Mouse (Mus musculus): ENCODE results near the gene Zfp454. TPM values are rescaled to one million over a fixed set of nuclear protein-coding genes. Genes with fewer than 3 reads are reported as not detected.

The Zfp454 gene
- total RNA-seq (2014; rRNA removed), result 7.2 and 8.0 TPM in 2 replicates
- polyA plus RNA-seq (2015; fragmentation: Nextera tagmentation; extraction: Ambion mirVana), result 7.5 and 8.0 TPM in 2 replicates

GRCm38 (mm10) chr11:50887390-50888128 lies at the start of gene Zfp454:
Zfp454 (minus strand) TSS chr11:50887651.
- no peak for TF ChIP-seq CTCF (IDR thresholded peaks at IDR 0.05)
- peak within 1 kb of the TSS; percentile 33 for H3K4me3 ChIP-seq (ENCODE audit: low read depth, low read length)
- H3K9ac ChIP-seq (replicated peaks; ENCODE audit: low read length, poor library complexity, severe bottlenecking), result peak within 1 kb of the TSS; percentile 55
- no peaks in the 10 kb centered on the region for H3K9me3 ChIP-seq (ENCODE audit: low read length)
- DNase-seq (ENCODE audit: low spot score), result peak; percentile 99
- peaks cover 10% of the 10 kb centered on the region for H3K36me3 ChIP-seq (ENCODE audit: insufficient read depth, low read length)
- H3K4me1 ChIP-seq (ENCODE audit: insufficient read depth, low read length), result peaks cover 7% of the 10 kb centered on the region; the same call in 1 of the 2 replicates
- 6% methylated on average over 26 of the region's 26 CpGs for whole genome bisulfite sequencing
- H3K4me2 ChIP-seq (ENCODE audit: low read depth, low read length, poor library complexity, severe bottlenecking), result peak within 1 kb of the TSS; percentile 49
- peak; percentile 96 for ATAC-seq (ENCODE audit: low FRiP score)
- H3K27ac ChIP-seq (ENCODE audit: low read depth, low read length), result peak within 1 kb of the TSS; percentile 75
- no peaks in the 10 kb centered on the region for H3K27me3 ChIP-seq (ENCODE audit: insufficient read depth, low read length)

DNA sequence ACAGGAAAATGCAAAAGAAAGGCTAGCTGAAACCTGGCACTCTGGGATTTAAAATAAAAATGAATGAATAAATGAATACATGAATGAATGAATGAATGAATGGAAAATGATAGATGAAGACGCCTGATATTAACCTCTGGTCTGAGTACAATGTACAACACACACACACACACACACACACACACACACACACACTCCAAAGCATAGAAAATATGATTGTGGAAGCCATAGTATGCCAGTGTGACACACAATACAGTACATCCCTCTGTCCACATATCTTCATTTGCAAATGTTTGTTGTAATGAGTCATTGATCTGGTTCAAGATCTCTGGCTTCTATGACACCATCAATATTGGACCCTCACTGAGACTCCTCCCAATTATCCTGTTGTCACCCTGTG lies 44.6 kb upstream of the Zfp454 start:
- ATAC-seq (ENCODE audit: low FRiP score) (peak; percentile 57), DNase-seq (ENCODE audit: low spot score) (no peak)
- Histone ChIP-seq H3K36me3 (ENCODE audit: insufficient read depth, low read length) (no peaks in the 10 kb centered on the region; the same call in 1 of the 2 replicates), H3K4me1 (ENCODE audit: insufficient read depth, low read length) (peaks cover 3% of the 10 kb centered on the region; the same call in 1 of the 2 replicates), H3K27ac (ENCODE audit: low read depth, low read length) (peak overlapping the region; percentile 57), H3K9ac (replicated peaks; ENCODE audit: low read length, poor library complexity, severe bottlenecking) (no peak overlapping the region), H3K27me3 (ENCODE audit: insufficient read depth, low read length) (no peaks in the 10 kb centered on the region), H3K4me3 (ENCODE audit: low read depth, low read length) (peak overlapping the region; percentile 53; the same call in 1 of the 2 replicates), H3K4me2 (ENCODE audit: low read depth, low read length, poor library complexity, severe bottlenecking) (peak overlapping the region; percentile 78), H3K9me3 (ENCODE audit: low read length) (no peaks in the 10 kb centered on the region)
- TF ChIP-seq CTCF (IDR thresholded peaks at IDR 0.05), result no peak
- 58% methylated on average over 1 of the region's 1 CpGs for WGBS

GRCm38 (mm10) chr11:50931451-50931866 lies 44.0 kb upstream of the Zfp454 start, which contains the start of gene Zfp354b:
Zfp354b (minus strand) TSS chr11:50931633.
- H3K27me3 ChIP-seq (ENCODE audit: insufficient read depth, low read length), result no peaks in the 10 kb centered on the region
- WGBS, result 1% methylated on average over 18 of the region's 18 CpGs
- H3K9ac ChIP-seq (replicated peaks; ENCODE audit: low read length, poor library complexity, severe bottlenecking), result peak within 1 kb of the TSS; percentile 66
- H3K9me3 ChIP-seq (ENCODE audit: low read length), result no peaks in the 10 kb centered on the region
- ATAC-seq (ENCODE audit: low FRiP score), result peak; percentile 95
- no peaks in the 10 kb centered on the region; the same call in 1 of the 2 replicates for H3K36me3 ChIP-seq (ENCODE audit: insufficient read depth, low read length)
- peak within 1 kb of the TSS; percentile 84 for H3K27ac ChIP-seq (ENCODE audit: low read depth, low read length)
- peak within 1 kb of the TSS; percentile 53 for H3K4me3 ChIP-seq (ENCODE audit: low read depth, low read length)
- peaks cover 3% of the 10 kb centered on the region; the same call in 1 of the 2 replicates for H3K4me1 ChIP-seq (ENCODE audit: insufficient read depth, low read length)
- peak within 1 kb of the TSS; percentile 78 for H3K4me2 ChIP-seq (ENCODE audit: low read depth, low read length, poor library complexity, severe bottlenecking)
- DNase-seq (ENCODE audit: low spot score), result peak; percentile 97
- TF ChIP-seq CTCF (IDR thresholded peaks at IDR 0.05), result no peak

- peak overlapping the region; percentile 66 for H3K9ac ChIP-seq (replicated peaks; ENCODE audit: low read length, poor library complexity, severe bottlenecking)
- TF ChIP-seq CTCF (IDR thresholded peaks at IDR 0.05), result no peak
- peak overlapping the region; percentile 53 for H3K4me3 ChIP-seq (ENCODE audit: low read depth, low read length)
- H3K4me1 ChIP-seq (ENCODE audit: insufficient read depth, low read length), result peaks cover 3% of the 10 kb centered on the region; the same call in 1 of the 2 replicates
- ATAC-seq (ENCODE audit: low FRiP score), result peak; percentile 68
- peak overlapping the region; percentile 78 for H3K4me2 ChIP-seq (ENCODE audit: low read depth, low read length, poor library complexity, severe bottlenecking)
- DNase-seq (ENCODE audit: low spot score), result peak; percentile 27
- H3K9me3 ChIP-seq (ENCODE audit: low read length), result no peaks in the 10 kb centered on the region
- no peaks in the 10 kb centered on the region for H3K27me3 ChIP-seq (ENCODE audit: insufficient read depth, low read length)
- peak overlapping the region; percentile 84 for H3K27ac ChIP-seq (ENCODE audit: low read depth, low read length)
- WGBS, result under 1% methylated on average over 16 of the region's 16 CpGs
- no peaks in the 10 kb centered on the region; the same call in none of the 2 replicates for H3K36me3 ChIP-seq (ENCODE audit: insufficient read depth, low read length)
Measured at GRCm38 (mm10) chr11:50931021-50931420, 43.6 kb upstream of the Zfp454 start.

DNA sequence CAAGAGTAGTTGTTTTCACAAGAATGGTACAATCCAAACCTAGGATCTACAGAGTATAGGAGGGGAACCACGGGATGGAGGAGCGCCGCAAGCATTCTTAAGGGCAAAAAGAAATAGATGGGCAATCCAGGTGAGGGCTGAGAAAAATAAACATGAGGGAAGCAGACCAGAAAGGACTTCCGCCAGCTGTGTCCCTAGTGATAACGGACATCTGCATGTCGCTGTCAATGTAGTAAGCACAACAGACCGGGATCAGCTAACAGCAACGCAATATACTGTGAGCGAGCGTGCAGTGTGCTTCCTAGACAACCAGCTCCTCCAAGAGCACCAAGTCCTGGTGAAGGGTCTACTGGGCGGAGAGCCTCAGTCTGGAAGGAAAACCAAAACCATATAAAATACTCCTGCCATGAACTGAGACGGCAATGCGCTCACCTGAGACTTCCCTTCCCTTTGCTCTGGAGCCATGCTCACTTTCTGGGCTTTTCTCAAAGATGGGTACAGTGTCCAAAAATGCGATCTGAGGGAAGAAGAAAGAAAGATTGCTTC lies 43.1 kb upstream of the Zfp454 start:
- H3K27ac ChIP-seq (ENCODE audit: low read depth, low read length), result peak overlapping the region; percentile 84
- H3K4me1 ChIP-seq (ENCODE audit: insufficient read depth, low read length), result peaks cover 3% of the 10 kb centered on the region; the same call in 1 of the 2 replicates
- no peaks in the 10 kb centered on the region for H3K27me3 ChIP-seq (ENCODE audit: insufficient read depth, low read length)
- DNase-seq (ENCODE audit: low spot score), result peak; percentile 23
- no peaks in the 10 kb centered on the region; the same call in none of the 2 replicates for H3K36me3 ChIP-seq (ENCODE audit: insufficient read depth, low read length)
- H3K9ac ChIP-seq (replicated peaks; ENCODE audit: low read length, poor library complexity, severe bottlenecking), result peak overlapping the region; percentile 66
- TF ChIP-seq CTCF (IDR thresholded peaks at IDR 0.05), result no peak
- H3K4me2 ChIP-seq (ENCODE audit: low read depth, low read length, poor library complexity, severe bottlenecking), result peak overlapping the region; percentile 78
- ATAC-seq (ENCODE audit: low FRiP score), result no peak
- peak overlapping the region; percentile 53 for H3K4me3 ChIP-seq (ENCODE audit: low read depth, low read length)
- 20% methylated on average over 14 of the region's 14 CpGs for WGBS
- H3K9me3 ChIP-seq (ENCODE audit: low read length), result no peaks in the 10 kb centered on the region
